Mouse (Mus musculus): ENCODE measurements at regions not wholly inside any gene's neighbourhood (a gene's known extent, or its start where the extent isn't known, plus 50 kb on each side); places are given as distances from the start of the nearest gene placed in this dataset.

DNA sequence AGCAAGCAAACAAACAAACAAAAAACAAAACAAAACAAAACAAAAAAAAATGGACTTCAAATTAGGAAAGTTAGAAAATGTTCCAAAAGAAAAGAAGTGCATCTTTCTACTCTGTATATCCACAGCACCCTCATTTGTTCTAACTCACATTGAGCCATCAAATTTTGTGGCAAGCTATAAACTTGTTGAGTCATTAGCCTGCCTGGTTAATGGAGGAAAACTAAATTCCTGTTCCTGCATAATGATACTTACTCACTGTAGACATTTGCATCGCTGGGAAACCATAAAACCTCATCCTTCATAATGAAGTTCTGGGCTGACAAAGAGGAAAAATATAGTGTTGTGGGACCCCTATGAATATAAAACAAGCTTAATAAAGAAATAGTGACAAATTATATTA lies 891.5 kb downstream of the Car8 start:
- TF ChIP-seq POLR2A (IDR thresholded peaks at IDR 0.05; ENCODE audit: borderline replicate concordance, extremely low read depth, insufficient read depth, insufficient read length, poor library complexity, severe bottlenecking) = no peak
- TF ChIP-seq CTCF (IDR thresholded peaks at IDR 0.05; ENCODE audit: borderline replicate concordance, extremely low read depth, insufficient read depth, insufficient read length) = no peak

All from brain, embryonic 14.5 days (tissue).